In genomic region chr3:135211805-135212657, GRCm38 (mm10) we compare ENCODE assay signal across 8 mouse cellular contexts. TPM values are rescaled to one million over a fixed set of nuclear protein-coding genes. Genes with fewer than 3 reads are reported as not detected.
DNase-seq lines count a peak whose midpoint lies in the region; ATAC-seq and TF ChIP-seq lines count a peak whose summit lies in the region.

Cenpe (plus strand) TSS chr3:135212537.

- H3K4me2 ChIP-seq in forebrain, embryonic 16.5 days (ENCODE audit: low read length): peak within 1 kb of the TSS; percentile 55
- peak within 1 kb of the TSS; percentile 83 for H3K4me2 ChIP-seq in lung, embryonic 14.5 days

- H3K27me3 ChIP-seq in G1E (ENCODE audit: insufficient read depth, low read length): peaks cover 6% of the 10 kb centered on the region; the same call in 1 of the 2 replicates
- H3K27me3 ChIP-seq in forebrain, embryonic 16.5 days (replicated peaks; ENCODE audit: control insufficient read depth, insufficient read depth, low read length): no peaks in the 10 kb centered on the region
- no peaks in the 10 kb centered on the region for H3K27me3 ChIP-seq in lung, embryonic 14.5 days (ENCODE audit: insufficient read depth, low read length)
- no peaks in the 10 kb centered on the region for H3K27me3 ChIP-seq in thymus, adult 2 months (ENCODE audit: control insufficient read depth, insufficient read depth, low read length)

- no peaks in the 10 kb centered on the region for H3K9me3 ChIP-seq in G1E (replicated peaks)
- H3K9me3 ChIP-seq in forebrain, embryonic 16.5 days (ENCODE audit: control insufficient read depth, low read length): no peaks in the 10 kb centered on the region
- no peaks in the 10 kb centered on the region for H3K9me3 ChIP-seq in lung, embryonic 14.5 days (ENCODE audit: low read depth, low read length)

- TF ChIP-seq POLR2A in olfactory bulb, adult 2 months (IDR thresholded peaks at IDR 0.05; ENCODE audit: insufficient read depth, low read depth, low read length): no peak
- 0 out of 2 replicates have a peak, but pooled peaks have one; percentile 44 for TF ChIP-seq POLR2A in thymus, adult 2 months (IDR thresholded peaks at IDR 0.05; ENCODE audit: control insufficient read depth, extremely low read depth, insufficient read depth, low read length, poor library complexity)

- H3K9ac ChIP-seq in forebrain, embryonic 16.5 days (replicated peaks; ENCODE audit: low read depth, low read length): peak within 1 kb of the TSS; percentile 58
- peak within 1 kb of the TSS; percentile 83 for H3K9ac ChIP-seq in lung, embryonic 14.5 days

- no peak within 1 kb of the TSS for H3K27ac ChIP-seq in forebrain, embryonic 16.5 days (ENCODE audit: low read length)
- H3K27ac ChIP-seq in layer of hippocampus, adult 2 months: peak within 1 kb of the TSS; percentile 56
- H3K27ac ChIP-seq in lung, embryonic 14.5 days (ENCODE audit: low read depth): peak within 1 kb of the TSS; percentile 72; the same call in 1 of the 2 replicates
- H3K27ac ChIP-seq in olfactory bulb, adult 2 months (ENCODE audit: insufficient read depth, low read depth, low read length): no peak within 1 kb of the TSS
- H3K27ac ChIP-seq in thymus, adult 2 months (ENCODE audit: control insufficient read depth, insufficient read depth, low read length): no peak within 1 kb of the TSS; the same call in 1 of the 2 replicates

- peak; percentile 74 for ATAC-seq in G1E (ENCODE audit: extremely low read depth, insufficient number of reproducible peaks, low FRiP score, poor library complexity, severe bottlenecking)
- ATAC-seq in forebrain, embryonic 16.5 days: peak; percentile 97
- peak; percentile 95 for ATAC-seq in lung, embryonic 14.5 days (ENCODE audit: insufficient read depth)

- no peak for TF ChIP-seq CTCF in G1E (IDR thresholded peaks at IDR 0.05; ENCODE audit: low read depth, low read length)
- TF ChIP-seq CTCF in layer of hippocampus, adult 2 months (conservative IDR thresholded peaks at IDR 0.05): 0 out of 2 replicates have a peak, but pooled peaks have one; percentile 23
- TF ChIP-seq CTCF in lung, embryonic 14.5 days (IDR thresholded peaks at IDR 0.05; ENCODE audit: low read depth): no peak
- no peak for TF ChIP-seq CTCF in olfactory bulb, adult 2 months (IDR thresholded peaks at IDR 0.05; ENCODE audit: insufficient read depth, low read depth, low read length)
- TF ChIP-seq CTCF in thymus, adult 2 months (IDR thresholded peaks at IDR 0.05; ENCODE audit: borderline replicate concordance, control insufficient read depth, extremely low read depth, insufficient read depth, low read length, poor library complexity): 0 out of 2 replicates have a peak, but pooled peaks have one; percentile 40

- peaks cover 16% of the 10 kb centered on the region for H3K4me1 ChIP-seq in G1E (ENCODE audit: insufficient read depth, low read depth, low read length)
- peaks cover 15% of the 10 kb centered on the region for H3K4me1 ChIP-seq in forebrain, embryonic 16.5 days (replicated peaks; ENCODE audit: control insufficient read depth, insufficient read depth, low read length)
- H3K4me1 ChIP-seq in lung, embryonic 14.5 days (ENCODE audit: insufficient read depth): peaks cover 8% of the 10 kb centered on the region
- H3K4me1 ChIP-seq in olfactory bulb, adult 2 months (ENCODE audit: control insufficient read depth, insufficient read depth, low read length): no peaks in the 10 kb centered on the region
- peaks cover 3% of the 10 kb centered on the region; the same call in 1 of the 2 replicates for H3K4me1 ChIP-seq in thymus, adult 2 months (replicated peaks; ENCODE audit: control insufficient read depth, insufficient read depth, low read length)

- H3K36me3 ChIP-seq in G1E (replicated peaks): peaks cover 26% of the 10 kb centered on the region
- 0 out of 2 replicates have a peak, but pooled peaks cover 3% of the 10 kb centered on the region for H3K36me3 ChIP-seq in forebrain, embryonic 16.5 days (ENCODE audit: control insufficient read depth, insufficient read depth)
- H3K36me3 ChIP-seq in lung, embryonic 14.5 days (ENCODE audit: insufficient read depth): peaks cover 20% of the 10 kb centered on the region
- H3K36me3 ChIP-seq in thymus, adult 2 months (ENCODE audit: control insufficient read depth, insufficient read depth, low read length): peaks cover 11% of the 10 kb centered on the region

- DNase-seq in G1E (ENCODE audit: low spot score): peak; percentile 77
- DNase-seq in cerebellum, adult 18-20 months: peak; percentile 88 to 90
- peak; percentile 91 to 93 for DNase-seq in heart, postnatal 36 days
- DNase-seq in layer of hippocampus, adult 2 months (ENCODE audit: low spot score in 2 of 2): peak; percentile 80 to 90
- DNase-seq in lung, embryonic 14.5 days: peak; percentile 96
- peak; percentile 90 for DNase-seq in thymus, adult 2 months

- peak within 1 kb of the TSS; percentile 88 for H3K4me3 ChIP-seq in G1E (ENCODE audit: low read depth, low read length)
- H3K4me3 ChIP-seq in forebrain, embryonic 16.5 days (replicated peaks; ENCODE audit: low read length): peak within 1 kb of the TSS; percentile 71
- peak within 1 kb of the TSS; percentile 60 for H3K4me3 ChIP-seq in layer of hippocampus, adult 2 months
- H3K4me3 ChIP-seq in lung, embryonic 14.5 days (ENCODE audit: low read depth, low read length): peak within 1 kb of the TSS; percentile 95
- peak within 1 kb of the TSS; percentile 90 for H3K4me3 ChIP-seq in olfactory bulb, adult 2 months (ENCODE audit: insufficient read depth, low read depth, low read length)
- H3K4me3 ChIP-seq in thymus, adult 2 months (ENCODE audit: control insufficient read depth, insufficient read depth, low read length): peak within 1 kb of the TSS; percentile 92

- 4% methylated on average over 29 of the region's 29 CpGs for WGBS in forebrain, embryonic 16.5 days
- 3% methylated on average over 29 of the region's 29 CpGs for WGBS in lung, embryonic 14.5 days
- WGBS in olfactory bulb, adult 2 months: under 1% methylated on average over 29 of the region's 29 CpGs
- WGBS in thymus, adult 2 months: 5% methylated on average over 29 of the region's 29 CpGs

- intact Hi-C loops in heart, postnatal 36 days (cut with DNase I): loop anchor here (10.0 kb wide), 3 partner anchors 223 to 1897 kb away; partner anchors contain the start of genes Ppa2, Tet2 and Ube2d3

RNA-seq across cellular contexts. Expression of gene Cenpe, which starts in this region (rescaled TPM):
- 171 and 183 TPM in 2 replicates for total RNA-seq in G1E (2014; fragmentation: Nextera tagmentation)
- 57.6 and 58.3 TPM in 2 replicates for total RNA-seq in G1E (2017)
- 3.0 and 3.6 TPM in 2 replicates for polyA plus RNA-seq in G1E (2012)
- polyA plus RNA-seq in forebrain, embryonic 16.5 days (2015; fragmentation: Nextera tagmentation; extraction: Ambion mirVana): 10.5 and 13.5 TPM in 2 replicates
- under 1 TPM; 0.76 to 0.94 TPM for total RNA-seq in heart, postnatal 36 days (2021)
- total RNA-seq in layer of hippocampus, adult 2 months (2021): 1 to 10 TPM; 1.3 to 3.1 TPM
- 39.8 and 43.8 TPM in 2 replicates for polyA plus RNA-seq in lung, embryonic 14.5 days (2014; fragmentation: Nextera tagmentation; extraction: Ambion mirVana)
- polyA plus RNA-seq in olfactory bulb, adult 2 months (2012; ENCODE audit: insufficient read depth, insufficient read length, low replicate concordance, missing spikeins): 38.3 TPM in 1 of 2 replicates, not detected in the other
- polyA plus RNA-seq in thymus, adult 2 months (2012; rRNA removed): 9.0 and 10.3 TPM in 2 replicates

Comparison
In these comparisons a context has a peak if more than half of its experiments do, and no peak if none do; other contexts are left out.
1. RNA of gene Cenpe (total RNA-seq): 57.6 to 183 TPM in G1E; 1.3 to 3.1 TPM in layer of hippocampus, adult 2 months and 0.76 to 0.94 TPM in heart, postnatal 36 days; every median in the first group is over 10 times any median in the second.
2. Peak in DNase-seq in heart, postnatal 36 days; RNA of the gene not detected or under 1 TPM.
3. CTCF ChIP-seq: peak in layer of hippocampus, adult 2 months (single experiment) and thymus, adult 2 months (single experiment); none in G1E (single experiment), lung, embryonic 14.5 days (single experiment) and olfactory bulb, adult 2 months (single experiment).
4. H3K27ac ChIP-seq: peak in layer of hippocampus, adult 2 months (single experiment) and lung, embryonic 14.5 days (single experiment); none in forebrain, embryonic 16.5 days (single experiment), olfactory bulb, adult 2 months (single experiment) and thymus, adult 2 months (single experiment).
5. Peak in every context shown above with its lines, with median percentiles within 50 percentile points of each other: ATAC-seq, DNase-seq and H3K4me3 ChIP-seq.